Mouse (Mus musculus) 416B (cell line): ENCODE measurements around the gene Morn5.

Experiments
- DNase-seq: peaks from one replicate; pipeline ENCODE4 v3.0.0; 2011; ENCODE audit warnings: low read depth

Morn5 gene

DNA sequence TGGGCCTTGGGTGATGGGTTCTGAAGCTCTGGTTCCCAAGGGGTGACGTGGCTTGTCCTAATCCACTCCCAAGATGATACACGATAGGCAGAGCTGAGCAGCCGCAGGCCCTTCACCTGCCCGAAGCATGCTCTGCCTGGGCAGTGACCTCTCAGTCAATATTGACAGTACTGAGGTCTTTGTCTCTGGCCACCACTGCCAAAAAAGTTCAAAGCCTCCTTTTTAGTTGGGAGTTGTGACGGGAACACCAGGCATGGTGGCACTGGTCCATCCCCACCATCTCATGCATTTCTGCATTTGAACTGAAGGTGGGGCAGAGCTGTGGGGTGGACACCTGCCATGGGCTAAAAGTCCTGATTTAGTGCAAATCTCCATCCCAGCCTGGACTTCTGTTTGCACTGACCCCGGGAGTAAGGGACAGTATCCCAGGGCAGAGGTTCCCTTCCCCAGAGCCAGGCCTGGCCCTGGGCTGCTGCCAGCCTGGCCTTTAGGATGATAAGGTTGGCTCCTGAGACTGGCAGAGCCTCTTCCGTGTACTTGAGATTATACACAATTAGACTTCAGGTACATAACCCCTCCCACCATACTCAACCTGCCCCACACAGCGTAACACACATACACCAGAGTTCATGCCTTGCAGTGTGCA lies 22.5 kb downstream of the Morn5 start:
- no peak for DNase-seq

DNA sequence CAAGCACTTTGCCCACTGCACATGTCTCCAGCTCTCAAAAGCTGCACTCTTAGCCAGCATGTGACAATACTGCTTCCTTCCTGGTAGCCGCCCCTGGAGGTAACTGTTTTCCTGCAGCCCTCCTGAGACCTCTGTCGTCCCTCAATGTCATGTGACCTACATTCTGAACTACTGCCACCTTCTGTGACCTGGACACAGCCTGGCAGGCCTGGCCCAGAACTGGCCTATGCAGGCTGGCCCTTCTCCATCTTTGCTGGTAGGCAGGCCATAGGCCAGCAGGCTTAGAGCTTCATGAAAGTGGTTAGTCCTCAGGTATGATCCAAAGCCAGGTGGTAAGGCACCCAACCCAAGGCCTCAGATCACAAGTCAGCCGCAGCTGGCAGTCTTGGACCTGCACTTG lies 24.5 kb downstream of the Morn5 start:
- DNase-seq: peak; percentile 30

DNA sequence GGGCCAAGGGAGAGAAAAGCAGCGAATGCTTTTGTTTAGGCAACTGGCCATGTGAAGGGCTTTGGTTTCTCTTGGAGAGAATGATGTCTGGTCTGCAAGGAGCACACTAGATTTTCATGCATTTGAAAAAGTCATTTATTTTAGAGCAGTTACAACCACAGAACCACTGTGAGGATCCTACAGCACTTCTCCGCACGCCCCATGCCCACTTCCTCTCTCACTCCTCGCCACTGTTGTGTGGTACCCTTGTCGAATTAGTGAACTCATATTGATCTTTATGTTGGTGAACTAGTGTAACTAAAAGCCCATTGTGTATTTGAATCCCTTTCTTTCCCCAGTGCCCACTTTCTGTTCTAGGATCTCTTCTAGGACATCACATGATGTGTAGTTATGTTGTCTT lies 26.0 kb downstream of the Morn5 start:
- DNase-seq: no peak

DNA sequence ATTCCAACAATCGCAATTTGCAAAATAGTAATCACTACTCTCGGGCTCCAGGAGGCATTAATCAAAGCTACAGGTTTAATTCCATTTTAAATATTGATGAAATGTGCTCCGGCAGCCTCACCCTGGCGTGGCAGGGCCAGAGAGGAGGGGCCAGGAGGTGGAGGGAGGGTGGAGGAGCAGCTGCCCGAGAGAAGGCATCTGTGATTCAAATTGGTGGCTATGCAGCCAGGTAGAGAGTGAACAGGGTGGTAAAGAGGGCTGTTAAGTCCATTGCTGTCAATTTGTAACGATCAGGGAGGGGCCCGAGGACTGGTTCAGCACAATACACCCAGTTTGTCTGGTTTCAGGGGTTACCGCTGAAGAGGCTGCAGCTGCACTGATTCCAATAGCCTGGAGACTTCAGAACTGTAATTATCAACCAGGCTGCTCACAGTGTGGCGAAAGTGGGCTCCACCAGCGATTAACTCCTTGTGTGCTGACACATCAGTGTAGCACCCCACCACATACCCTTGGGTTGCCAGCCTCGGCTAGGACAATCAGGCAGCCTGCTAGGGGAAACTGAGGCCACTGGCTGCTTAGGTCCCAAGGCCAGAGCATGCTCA lies 28.0 kb downstream of the Morn5 start:
- DNase-seq: no peak

DNA sequence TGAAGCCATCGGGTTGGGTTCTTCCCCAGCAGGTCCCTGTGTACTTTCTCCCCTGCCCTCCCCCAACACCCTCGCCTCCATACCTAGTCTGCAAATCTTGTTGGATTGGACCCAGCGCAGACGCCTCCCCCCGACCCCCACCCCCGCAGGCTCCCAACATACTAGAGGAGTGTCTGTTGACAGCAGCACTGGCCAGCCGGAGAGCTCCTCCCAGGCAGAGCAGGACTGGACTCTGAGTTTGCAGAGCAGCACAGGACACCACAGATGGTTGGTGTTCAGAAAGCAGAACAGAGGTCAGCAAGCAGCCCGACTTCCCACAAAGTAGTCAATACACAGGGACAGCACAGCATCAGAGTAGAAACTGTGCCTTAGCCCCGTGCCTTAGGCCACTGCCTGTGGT lies 32.2 kb downstream of the Morn5 start:
- DNase-seq: no peak

DNA sequence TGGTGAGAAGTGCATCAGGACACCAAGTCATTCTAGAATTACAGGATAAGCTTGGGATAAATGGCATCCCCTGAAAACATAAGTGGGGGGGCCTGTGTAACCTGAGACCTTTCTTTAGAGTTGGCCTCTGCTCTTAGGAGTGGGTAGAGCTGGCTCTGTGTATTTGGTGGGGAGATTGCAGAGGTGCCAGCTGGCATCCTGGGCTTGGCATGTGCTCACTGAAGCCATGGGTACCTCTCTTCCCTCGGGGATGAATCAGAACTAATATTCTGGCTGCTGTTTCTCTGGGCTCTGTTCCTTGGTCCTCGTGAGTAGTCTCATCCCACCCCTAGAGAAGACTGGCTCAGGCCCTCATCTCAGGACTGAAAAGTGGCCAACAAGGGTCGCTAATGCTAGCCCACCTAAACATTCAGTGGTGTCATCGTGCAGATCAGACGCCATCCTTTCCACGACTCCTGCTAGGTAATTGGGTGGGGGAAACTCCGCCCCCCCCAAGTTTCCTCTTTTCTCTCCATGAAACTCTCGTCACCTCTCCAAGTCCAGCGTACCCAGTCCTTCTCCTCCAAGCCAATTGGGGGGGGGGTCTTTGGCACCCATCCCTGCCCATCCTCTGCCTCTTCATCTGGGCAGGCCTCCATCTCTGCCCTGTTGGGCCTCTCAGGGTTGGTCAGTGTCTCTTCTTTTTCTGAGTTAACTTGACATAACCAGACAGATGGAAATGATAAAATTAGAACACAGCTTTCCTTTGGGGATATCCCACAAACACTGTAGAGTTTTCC lies 33.7 kb downstream of the Morn5 start:
- DNase-seq: no peak

DNA sequence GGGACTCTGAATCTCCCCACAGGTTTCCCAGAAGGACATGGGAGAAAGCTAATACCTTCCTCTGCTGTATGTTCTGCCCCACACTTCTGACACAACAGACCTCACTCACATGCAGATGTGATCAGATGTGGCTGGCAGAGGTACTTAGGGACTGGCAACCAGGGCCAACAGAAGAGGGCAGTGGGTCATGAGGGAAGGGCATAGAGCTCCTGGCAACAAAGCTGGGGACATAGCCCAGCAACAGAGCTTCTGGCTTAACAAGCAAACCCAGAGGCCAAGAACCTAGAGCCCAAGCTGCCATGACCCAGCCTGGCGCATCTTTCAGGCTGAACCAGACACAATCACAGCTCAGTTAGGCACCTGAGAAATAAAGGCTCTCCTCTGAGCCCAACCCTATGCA lies 35.8 kb downstream of the Morn5 start:
- no peak for DNase-seq

DNA sequence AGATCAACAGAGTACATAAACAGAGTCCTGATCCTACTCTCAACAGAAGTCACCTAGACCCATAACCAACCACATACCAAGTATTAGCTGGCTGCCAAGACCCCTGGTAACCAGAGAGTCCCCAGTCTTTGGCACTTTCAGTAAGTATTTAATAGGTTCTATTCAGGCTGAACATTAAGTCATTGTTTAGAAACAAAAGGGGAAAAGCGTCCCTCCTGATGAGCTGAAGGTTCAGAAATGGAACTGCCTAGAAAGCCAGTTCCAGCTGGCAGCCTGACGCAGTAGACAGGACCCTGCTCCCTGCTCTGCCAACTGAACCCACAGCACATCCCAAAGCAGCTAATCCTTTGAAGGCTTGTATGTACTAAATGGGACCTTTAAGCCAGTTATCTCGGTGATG lies 39.9 kb downstream of the Morn5 start:
- DNase-seq: no peak

DNA sequence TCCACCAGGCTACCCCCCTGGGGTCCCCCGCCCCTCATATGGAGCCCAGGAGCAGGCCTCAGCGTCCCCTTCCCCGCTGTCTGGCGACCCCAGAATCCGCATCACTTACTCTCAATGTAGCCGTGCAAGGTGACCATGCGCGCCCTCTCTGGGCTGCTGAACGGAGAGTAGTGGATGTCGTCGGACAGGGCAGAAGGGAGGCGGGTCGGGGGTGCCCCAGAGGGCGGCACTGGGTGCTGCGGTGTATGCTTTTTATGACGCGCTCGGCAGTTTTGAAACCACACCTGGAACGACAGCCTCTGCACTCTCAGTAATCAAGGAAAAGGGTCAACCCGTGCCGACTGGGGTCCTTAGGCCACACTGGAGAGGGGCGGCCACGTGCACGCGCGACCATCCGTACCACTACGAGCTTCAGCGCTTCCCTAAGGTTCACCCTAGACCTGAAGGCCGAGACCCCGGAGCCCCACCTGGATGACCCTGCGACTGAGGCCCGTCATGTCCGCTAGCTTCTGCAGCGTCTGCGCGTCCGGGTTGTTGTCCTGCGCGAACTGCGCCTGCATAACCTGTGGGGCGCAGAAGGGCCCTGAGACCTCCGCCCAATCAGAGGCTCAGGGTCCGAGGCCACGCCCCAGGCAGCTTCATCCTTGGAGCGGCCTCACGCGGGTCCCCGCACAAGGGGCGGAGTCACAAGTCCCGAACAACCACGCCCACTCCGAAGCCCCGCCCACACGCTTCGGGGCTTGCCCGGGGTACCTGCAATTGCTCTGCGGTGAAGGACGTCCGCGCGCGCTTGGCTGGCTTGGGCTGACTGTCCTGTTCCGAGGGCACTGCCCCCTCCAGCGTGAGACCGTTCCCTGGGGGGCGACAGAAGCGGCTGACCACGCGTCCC lies 41.8 kb downstream of the Morn5 start:
- no peak for DNase-seq

DNA sequence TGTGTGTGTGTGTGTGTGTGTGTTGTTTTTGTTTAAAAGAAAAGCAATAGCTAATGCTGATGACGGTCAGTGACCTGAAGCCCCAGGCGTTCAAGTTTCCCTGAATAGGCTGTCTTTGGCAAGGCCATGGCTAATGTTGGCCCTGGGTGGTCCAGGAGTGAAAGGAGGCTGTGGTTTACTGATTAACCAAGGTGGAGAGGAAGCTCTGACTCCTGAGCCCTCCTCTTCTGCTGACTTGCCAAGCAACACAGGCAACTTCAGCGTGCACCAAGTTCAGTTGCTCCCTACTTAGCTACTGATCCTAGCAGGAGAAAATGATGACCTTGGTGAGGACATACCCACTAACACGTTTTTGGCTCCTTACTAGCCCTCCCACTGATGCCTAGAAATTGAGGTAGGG lies 43.5 kb downstream of the Morn5 start:
- DNase-seq: peak; percentile 13

DNA sequence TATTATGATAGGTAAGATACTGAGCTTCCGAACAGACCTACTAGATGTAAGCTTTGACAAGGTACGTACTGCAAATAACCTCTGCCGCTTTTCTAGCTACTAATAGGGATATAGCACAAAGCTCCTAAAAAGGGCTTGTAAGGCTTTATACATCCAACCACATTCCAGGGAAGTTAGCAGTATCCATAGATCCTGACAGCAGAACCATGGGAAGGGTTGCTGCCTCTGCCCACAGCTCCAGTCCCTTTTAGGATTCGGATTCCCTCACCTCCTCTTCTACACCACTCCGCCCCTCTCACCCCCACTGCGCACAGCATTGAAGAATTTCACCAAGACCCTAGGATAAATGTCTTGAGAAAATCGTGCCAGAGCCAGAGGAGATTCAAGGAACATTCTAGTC lies 44.0 kb downstream of the Morn5 start:
- no peak for DNase-seq

DNA sequence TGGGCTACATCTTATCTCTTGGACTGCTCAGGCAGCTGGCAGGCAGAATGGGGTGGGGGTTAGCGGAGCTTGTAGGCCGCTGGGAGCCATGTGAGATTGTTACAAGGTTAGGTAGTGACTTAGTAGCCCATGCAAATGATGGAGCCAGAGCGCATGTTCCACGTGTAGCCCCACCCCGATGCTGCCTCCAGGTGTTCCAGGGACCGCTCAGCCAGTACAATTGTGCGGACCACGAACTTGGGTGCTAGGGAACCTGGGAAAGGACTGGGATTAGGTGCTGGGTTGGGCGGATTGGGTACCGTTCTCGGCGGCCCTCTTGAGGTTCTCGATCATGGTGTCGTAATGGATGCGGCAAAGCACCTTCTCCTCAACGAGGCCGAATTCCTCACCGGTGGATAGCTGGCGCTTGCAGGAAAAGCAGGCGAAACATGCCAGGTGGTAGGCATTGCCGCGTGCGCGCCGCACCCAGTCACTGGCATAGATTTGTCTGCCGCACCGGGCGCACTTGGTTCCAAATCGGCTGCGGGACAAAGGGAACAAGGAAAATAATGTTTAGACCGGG lies 44.7 kb downstream of the Morn5 start:
- peak; percentile 30 for DNase-seq

DNA sequence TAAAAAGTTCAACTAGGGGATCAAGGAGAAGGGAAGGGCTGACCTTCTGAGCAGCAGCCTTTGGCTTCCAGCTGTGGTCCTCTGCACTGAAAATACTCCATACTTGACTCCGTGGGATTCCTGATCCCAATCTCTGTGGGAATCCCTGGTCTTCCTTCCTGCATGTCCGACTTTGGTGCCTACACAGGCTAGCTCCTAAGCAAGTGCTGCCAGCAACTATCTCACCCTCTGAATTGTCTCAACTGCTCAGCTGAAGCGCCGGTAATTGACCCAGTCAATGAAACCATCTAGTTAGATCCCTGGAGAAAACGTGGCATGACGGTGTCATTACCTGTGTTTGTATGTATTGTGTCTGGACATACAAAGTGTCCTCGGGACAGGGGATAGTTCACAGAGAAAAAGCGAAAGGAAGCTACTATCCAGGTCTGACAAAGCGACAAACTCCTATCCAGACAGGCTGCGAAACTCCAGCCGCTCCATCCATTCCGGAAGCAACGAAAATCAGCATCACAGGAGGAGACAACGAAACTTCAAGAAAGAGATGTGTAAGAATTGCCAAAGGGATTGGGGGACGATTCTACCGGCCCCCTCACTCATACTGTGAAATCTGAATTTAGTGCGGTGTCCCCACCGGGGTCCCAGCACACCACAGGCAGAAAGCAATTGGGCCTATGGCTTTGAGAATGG lies 48.0 kb downstream of the Morn5 start:
- no peak for DNase-seq

DNA sequence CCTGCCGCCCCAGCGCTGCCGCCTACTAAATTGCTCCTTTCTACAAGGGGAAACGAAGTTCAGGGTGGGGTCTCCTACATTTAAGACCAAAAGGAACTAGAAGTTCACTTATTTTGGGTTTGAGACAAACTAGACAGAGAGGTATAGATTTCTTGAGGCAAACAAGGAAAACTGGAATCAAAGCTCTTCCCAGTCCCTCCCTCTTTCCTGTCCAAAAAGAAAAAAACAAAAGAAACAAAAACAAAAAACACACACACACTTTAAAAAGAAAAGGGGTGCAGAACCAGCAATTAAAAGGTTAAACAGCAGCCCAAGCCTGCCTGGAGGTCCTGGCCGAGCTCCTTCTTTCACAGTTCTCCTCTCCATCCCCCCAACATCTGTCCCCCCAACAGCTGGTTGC lies 48.8 kb downstream of the Morn5 start:
- no peak for DNase-seq

DNA sequence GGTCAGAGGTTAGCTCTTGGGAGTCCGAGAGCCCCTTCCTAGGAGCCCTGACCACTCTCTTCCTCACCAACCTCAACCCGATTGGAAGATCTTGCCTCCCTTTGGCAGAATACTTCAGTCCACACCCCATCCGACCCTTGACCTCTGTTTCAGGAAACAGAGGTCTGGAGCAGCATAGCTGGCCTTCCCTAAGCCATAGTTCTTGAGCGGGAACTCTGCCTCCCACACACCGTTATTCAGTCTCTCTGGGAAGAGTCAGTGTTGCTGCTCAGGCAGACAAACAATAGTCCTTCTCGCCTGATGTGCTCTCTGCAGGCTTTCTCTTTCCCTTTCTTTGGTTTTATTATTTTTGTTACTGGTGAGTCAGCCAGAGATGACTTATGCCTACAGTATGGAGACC lies 50.5 kb downstream of the Morn5 start:
- DNase-seq: no peak

DNA sequence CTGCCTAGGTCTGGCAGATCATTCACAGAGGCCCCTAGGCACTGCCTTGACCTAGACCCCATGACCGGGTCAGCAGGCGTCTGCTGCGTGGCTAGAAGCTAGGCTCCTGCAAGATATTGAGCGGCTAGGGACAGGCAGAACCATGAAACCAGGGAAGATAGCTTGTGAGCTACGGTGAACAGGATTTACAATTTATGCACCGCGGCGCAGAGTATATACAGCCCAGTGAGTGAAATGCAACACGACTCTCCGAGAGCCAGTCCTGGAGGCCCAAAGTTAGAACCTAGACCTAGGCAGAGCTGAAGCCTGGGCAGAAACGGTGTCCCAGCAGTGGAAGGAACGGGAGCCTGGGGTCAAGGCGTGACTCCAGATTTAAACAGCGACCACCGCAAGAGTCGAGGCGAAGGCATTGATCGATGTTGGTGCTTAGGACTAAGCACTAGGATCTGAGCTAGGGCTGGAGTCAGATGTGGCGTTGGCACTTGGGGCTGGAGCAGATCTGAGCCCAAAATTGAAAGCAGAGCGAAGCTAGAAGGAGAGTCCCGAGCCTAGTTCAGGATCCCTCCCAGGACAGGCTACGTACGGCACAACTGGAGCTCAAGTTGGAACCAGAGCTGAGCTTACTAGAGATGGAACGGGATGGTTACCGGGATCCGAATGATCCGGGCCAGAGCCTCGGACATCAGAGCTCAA lies 52.8 kb downstream of the Morn5 start:
- DNase-seq: no peak

DNA sequence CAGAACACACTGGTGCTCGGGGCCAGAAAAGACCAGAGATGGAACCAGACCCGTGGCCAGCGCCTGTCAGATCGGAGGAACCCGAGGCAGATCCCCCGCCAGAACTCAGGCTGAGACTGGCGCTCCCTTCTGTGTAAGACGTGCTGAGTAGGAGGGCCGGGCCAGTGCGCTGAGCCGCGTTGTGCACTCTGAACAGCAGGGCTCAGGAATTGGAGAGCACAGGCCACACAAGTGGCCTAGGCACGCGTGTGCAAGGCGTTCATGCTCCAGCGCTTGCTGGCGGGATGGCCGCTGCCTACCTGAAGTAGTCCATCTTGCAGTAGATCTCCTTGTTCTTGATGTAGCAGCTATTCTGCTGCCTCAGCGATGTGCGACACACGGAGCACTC lies 53.3 kb downstream of the Morn5 start:
- no peak for DNase-seq

DNA sequence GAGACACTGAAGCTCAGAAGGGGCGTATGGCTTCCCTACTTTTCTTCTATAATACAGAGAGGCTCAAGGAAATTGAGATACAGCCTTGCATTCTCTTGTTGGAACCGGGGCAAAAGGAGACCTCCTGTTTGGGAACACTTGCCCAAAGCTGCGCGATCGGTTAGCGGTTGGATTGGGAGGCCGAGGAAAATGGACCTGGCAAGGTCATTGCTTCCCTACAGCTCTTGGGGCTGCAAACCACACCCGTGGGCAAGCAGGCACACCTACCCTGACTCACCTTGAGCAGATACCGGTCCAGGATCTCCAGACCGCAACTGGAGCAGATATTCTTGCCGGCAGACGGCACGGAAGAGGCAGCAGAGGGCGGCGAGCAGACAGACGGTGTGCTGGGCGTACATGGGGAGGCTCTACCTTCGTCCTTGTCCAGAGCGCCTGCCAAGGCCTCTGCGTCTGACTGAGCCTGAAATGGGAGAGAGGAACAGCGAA lies 53.9 kb downstream of the Morn5 start:
- no peak for DNase-seq

DNA sequence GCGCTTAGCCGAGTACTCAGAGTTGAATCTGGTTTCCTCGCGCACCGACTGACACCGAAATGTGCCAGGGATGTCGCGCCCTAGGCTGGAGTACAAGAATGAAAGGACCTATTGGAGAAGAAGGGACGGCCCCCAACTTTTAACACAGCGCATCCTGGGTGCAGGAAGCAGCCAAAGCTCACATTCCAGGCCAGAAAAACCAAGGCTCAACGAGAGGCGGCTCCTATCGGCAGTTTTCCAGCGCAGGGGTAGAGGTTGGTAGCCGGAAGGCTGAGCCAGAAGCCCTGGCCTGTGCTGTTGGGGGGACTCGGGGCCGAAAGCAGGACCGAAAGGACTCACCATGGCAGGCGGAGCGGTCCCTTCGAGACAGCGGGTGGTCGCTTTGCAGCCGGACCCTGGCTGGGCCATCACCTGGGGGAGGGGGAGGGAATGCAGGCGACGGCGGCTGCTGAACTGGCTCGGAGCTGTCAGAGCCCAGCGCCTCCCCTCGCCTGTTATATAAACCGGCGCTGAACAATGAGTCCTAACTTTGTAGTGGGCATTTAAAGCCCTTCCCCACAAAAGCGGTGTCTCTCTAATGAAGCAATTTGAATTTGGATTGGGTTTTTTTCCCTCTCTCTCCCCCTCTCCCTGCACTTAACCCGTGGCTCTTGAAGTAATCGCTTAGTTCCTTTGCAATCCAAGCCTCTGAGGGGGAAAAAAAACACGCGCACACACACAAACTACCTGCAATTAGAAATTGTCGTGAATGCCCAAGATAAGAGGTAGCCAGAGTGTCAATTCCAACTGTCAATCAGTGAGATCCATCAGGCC lies 54.5 kb downstream of the Morn5 start:
- DNase-seq: no peak

DNA sequence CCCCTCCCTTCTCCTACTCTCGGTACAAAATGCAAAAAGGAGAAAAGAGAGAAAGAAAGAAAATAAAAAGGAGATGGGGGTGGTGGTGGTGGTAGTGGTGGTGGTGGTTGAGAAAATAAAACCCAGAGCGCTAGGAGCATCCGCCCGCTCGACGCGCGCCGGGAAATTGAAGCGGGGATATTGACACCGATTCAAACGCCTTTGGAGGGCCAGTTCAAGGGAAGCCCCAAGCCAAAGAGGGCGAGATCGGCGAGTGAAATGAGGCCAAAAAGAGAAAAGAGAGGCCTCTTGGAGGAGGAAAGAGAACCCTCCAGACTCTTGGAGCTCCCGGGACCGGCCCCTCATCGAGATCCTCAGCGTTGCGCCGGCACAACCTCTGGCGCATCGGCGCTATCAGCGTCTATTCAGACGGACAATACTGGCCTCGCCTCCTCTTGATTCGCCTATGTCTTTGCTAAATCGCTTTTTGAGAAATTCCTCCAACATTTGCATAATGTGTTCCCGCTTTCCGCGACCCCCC lies 55.2 kb downstream of the Morn5 start:
- DNase-seq: no peak
